Mouse (Mus musculus) forebrain, embryonic 10.5 days (tissue): ENCODE results near the gene Nup93. TPM values are rescaled to one million over a fixed set of nuclear protein-coding genes. Genes with fewer than 3 reads are reported as not detected.
A peak's percentile ranks its signal among the peaks of the same experiment; 100 is the strongest.

Experiments
- DNase-seq: peaks from one replicate; pipeline ENCODE4 v3.0.0-alpha.2; 2017; ENCODE audit warnings: low spot score; ENCODE audit errors: extremely low spot score
- H3K27ac ChIP-seq: fragments of 300-500 bp; sonication (generic); 2 replicates; pipeline ENCODE4 v1.5.1; 2016; ENCODE audit warnings: mild to moderate bottlenecking
- H3K27me3 ChIP-seq: fragments of 300-500 bp; sonication (generic); 2 replicates; pipeline ENCODE4 v1.6.1; 2016; ENCODE audit warnings: mild to moderate bottlenecking; ENCODE audit not compliant: poor library complexity, severe bottlenecking
- H3K36me3 ChIP-seq: fragments of 300-500 bp; sonication (generic); replicated peaks from 2 replicates; pipeline ENCODE4 v1.6.1; 2016; ENCODE audit warnings: mild to moderate bottlenecking, moderate library complexity
- H3K4me1 ChIP-seq: fragments of 300-500 bp; sonication (generic); 2 replicates; pipeline ENCODE4 v1.6.1; 2016
- H3K4me3 ChIP-seq: fragments of 300-500 bp; sonication (generic); 2 replicates; pipeline ENCODE4 v1.5.1; 2016; ENCODE audit warnings: mild to moderate bottlenecking, moderate library complexity
- H3K9me3 ChIP-seq: fragments of 300-500 bp; sonication (generic); 2 replicates; pipeline ENCODE4 v1.6.1; 2016; ENCODE audit warnings: mild to moderate bottlenecking, moderate library complexity
- WGBS: fragments of 180-500 bp; shearing (Covaris S2); methylation state at CpG from one replicate; pipeline ENCODE4 v1.1.7; 2016; 5-methylcytosine and 5-hydroxymethylcytosine counted together
- microRNA counts: library from miRNA; unstranded; fragments of <30 nt; microRNA quantifications from one replicate; lab custom pipeline; 2017
- microRNA-seq: library from miRNA; unstranded; fragments of <30 nt; microRNA quantifications from one replicate; pipeline ENCODE4, GENCODE M21; 2017
- polyA plus RNA-seq: library from polyadenylated mRNA; unstranded; fragments of >200 nt; fragmentation: Nextera tagmentation; extraction: Ambion mirVana; gene quantifications from 2 replicates; pipeline ENCODE4 v1.2.1, GENCODE M21; 2016

Nup93 gene
- polyA plus RNA-seq, 1 experiment from 2014 or later = 155 TPM

DNA sequence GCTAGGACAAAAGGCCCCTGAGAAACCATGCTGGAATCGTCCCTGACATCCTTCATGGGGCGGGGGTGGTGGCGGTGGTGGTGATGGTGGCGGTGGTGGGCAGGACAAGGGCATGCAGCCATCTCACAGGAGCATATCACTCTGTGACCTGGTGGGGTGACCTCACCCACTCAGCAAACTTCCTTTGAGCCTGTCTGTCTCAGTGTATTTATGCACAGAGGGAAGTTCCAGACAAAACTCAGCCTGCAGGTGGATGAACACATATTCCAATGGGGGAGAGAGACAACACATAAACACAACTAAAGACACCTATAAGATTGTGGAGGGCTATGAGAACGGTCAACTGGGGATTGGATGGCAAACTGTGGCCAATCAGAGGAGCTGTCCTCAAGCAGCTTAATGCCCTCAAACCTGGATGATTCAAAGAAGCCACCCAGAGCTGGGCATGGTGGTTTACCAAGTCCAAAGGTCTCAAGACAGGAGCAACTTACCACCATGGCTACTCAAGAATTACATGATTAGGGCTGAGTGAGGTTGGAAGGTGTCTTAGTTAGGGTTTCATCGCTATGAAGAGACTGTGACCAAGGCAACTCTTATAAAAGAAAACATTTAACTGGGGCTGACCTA lies 150.4 kb downstream of the Nup93 start:
- no peaks in the 10 kb centered on the region for H3K9me3 ChIP-seq
- no peaks in the 10 kb centered on the region for H3K36me3 ChIP-seq
- no peak overlapping the region for H3K27ac ChIP-seq
- 88% methylated on average over 6 of the region's 6 CpGs for WGBS
- DNase-seq = no peak
- H3K4me1 ChIP-seq = 0 out of 2 replicates have a peak, but pooled peaks cover 3% of the 10 kb centered on the region
- no peak overlapping the region for H3K4me3 ChIP-seq
- no peaks in the 10 kb centered on the region for H3K27me3 ChIP-seq

GRCm38 (mm10) chr8:94365410-94365981 lies 151.1 kb downstream of the Nup93 start:
- DNase-seq = no peak
- WGBS = 83% methylated on average over 9 of the region's 9 CpGs
- Histone ChIP-seq H3K9me3 (no peaks in the 10 kb centered on the region), H3K4me1 (0 out of 2 replicates have a peak, but pooled peaks cover 3% of the 10 kb centered on the region), H3K4me3 (no peak overlapping the region), H3K36me3 (no peaks in the 10 kb centered on the region), H3K27me3 (no peaks in the 10 kb centered on the region), H3K27ac (no peak overlapping the region)

MicroRNA genes within 50 kb of the gene (microRNA counts, 519-probe panel; counts per million panel counts)
- 3,879 counts per million, percentile 76 among the panel's probes with 10 or more counts for microRNA mmu-miR-138 (lab: Ali Mortazavi, UCI)

Small RNAs within 50 kb of the gene (microRNA-seq; reads per million reads assigned to microRNA genes)
- 125 reads per million, percentile 50 among the genes with 10 or more reads in this experiment for gene Mir138-2

Other genes starting within 250 kb of the Nup93 start
- 36.7 and 39.1 TPM in 2 replicates for gene Amfr, start 201.7 kb upstream of the Nup93 start, polyA plus RNA-seq
- 192 and 193 TPM in 2 replicates for gene Nudt21, start 177.5 kb upstream of the Nup93 start, polyA plus RNA-seq
- 13.5 and 14.4 TPM in 2 replicates for gene Ogfod1, start 177.4 kb upstream of the Nup93 start, polyA plus RNA-seq
- 18.3 and 19.7 TPM in 2 replicates for gene Bbs2, start 115.6 kb upstream of the Nup93 start, polyA plus RNA-seq
- gene Mt4, start 77.4 kb upstream of the Nup93 start, polyA plus RNA-seq = not detected in 2 replicates
- gene Mt3, start 62.0 kb upstream of the Nup93 start, polyA plus RNA-seq = 20.7 and 21.5 TPM in 2 replicates
- 55.1 and 68.7 TPM in 2 replicates for gene Mt2, start 41.9 kb upstream of the Nup93 start, polyA plus RNA-seq
- gene Mt1, start 35.5 kb upstream of the Nup93 start, polyA plus RNA-seq = 204 and 219 TPM in 2 replicates
- gene Slc12a3, start 114.6 kb downstream of the Nup93 start, polyA plus RNA-seq = not detected in 2 replicates
- 44.9 and 53.0 TPM in 2 replicates for gene Herpud1, start 171.9 kb downstream of the Nup93 start, polyA plus RNA-seq
- gene Nlrc5, start 219.8 kb downstream of the Nup93 start, polyA plus RNA-seq = 0.12 and 0.25 TPM in 2 replicates